ENCODE assay signal across 9 mouse cellular contexts in the genomic region with DNA sequence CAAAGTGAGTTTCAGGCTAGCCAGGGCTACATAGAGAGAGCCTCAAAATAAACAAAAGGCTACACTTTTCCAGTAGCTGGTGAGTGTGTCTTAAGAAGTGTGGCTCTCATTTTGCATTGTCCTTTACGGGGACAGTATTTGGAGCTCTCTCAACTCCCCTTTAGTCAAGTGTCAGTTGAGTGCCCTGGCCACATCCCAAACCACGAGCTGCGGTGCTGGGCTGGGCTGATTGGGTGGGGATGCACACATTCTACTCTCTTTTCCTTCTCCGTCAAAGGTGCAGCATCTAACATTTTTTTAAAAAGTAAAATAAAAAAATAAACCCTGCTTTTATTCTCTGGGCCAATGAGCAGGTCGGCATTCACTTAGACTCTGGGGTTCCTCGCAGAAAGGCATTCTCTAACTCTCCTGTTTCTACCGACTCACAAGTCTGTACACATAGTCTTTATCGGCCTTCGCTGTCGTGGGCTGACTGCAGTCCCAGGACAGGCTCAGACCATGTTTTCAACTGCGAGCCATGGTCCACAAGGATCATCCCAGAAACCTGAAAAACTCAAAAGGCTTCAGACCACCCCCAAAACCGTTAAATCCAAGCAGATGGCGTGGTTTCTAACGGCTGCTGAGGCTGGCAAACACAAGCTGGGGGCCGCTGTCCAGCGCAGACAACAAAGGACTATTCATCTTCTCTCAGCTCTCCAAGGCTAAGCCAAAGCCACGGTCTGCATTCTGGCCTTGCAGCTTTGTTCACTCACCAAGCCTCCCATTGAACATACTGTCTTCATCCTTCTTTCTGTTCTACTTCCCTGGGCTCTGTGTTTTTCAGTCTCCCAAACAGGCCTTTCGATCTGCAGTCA.
A peak's percentile ranks its signal among the peaks of the same experiment; 100 is the strongest.
DNase-seq lines count a peak whose midpoint lies in the region; ATAC-seq and TF ChIP-seq lines count a peak whose summit lies in the region.
"Had no signal": no experiment of that assay in that cellular context is flagged by ENCODE, and none has a peak within 500 bp of the region (broad histone marks: within the 10 kb centered on the region; RNA-seq: fewer than 3 reads in every experiment).

No protein-coding gene starts in this region.

- peak; percentile 27 for DNase-seq in layer of hippocampus, adult 11-12 months (ENCODE audit: low spot score)
- DNase-seq in layer of hippocampus, postnatal 25 days (ENCODE audit: extremely low spot score in 1 of 2, low spot score in 1 of 2): no peak
- peak; percentile 78 for DNase-seq in embryo, embryonic 10.5 days (ENCODE audit: low spot score)
- DNase-seq in kidney, adult 11 months: no peak
- DNase-seq in heart, adult 2 months: no peak
- DNase-seq in kidney, postnatal 4 days: no peak

- no peaks in the 10 kb centered on the region for H3K36me3 ChIP-seq in hindbrain, embryonic 16.5 days (ENCODE audit: control insufficient read depth, insufficient read depth, low read length)
- H3K36me3 ChIP-seq in myocyte (ENCODE audit: control insufficient read depth, insufficient read depth): no peaks in the 10 kb centered on the region
- no peaks in the 10 kb centered on the region for H3K36me3 ChIP-seq in heart, adult 2 months (ENCODE audit: control insufficient read depth, insufficient read depth, low read length)
- H3K36me3 ChIP-seq: embryonic facial prominence, embryonic 13.5 days had no signal

- H3K4me3 ChIP-seq in hindbrain, embryonic 16.5 days (ENCODE audit: low read length): no peak overlapping the region
- H3K4me3 ChIP-seq in myocyte: no peak overlapping the region
- no peak overlapping the region for H3K4me3 ChIP-seq in heart, adult 2 months
- H3K4me3 ChIP-seq: embryonic facial prominence, embryonic 13.5 days had no signal

- H3K4me1 ChIP-seq in hindbrain, embryonic 16.5 days (ENCODE audit: control insufficient read depth, insufficient read depth, low read depth, low read length): peaks cover 7% of the 10 kb centered on the region
- H3K4me1 ChIP-seq in heart, adult 2 months (ENCODE audit: control insufficient read depth, insufficient read depth, low read length): no peaks in the 10 kb centered on the region

- H3ac ChIP-seq in myocyte (ENCODE audit: control insufficient read depth, insufficient read length): no peak overlapping the region

- ATAC-seq in hindbrain, embryonic 16.5 days: peak; percentile 83

- intact Hi-C loops in heart, adult 2 months (cut with DNase I): loop anchor here (2.0 kb wide), 1 partner anchor 157 kb away; no protein-coding TSS in a partner anchor

- H3K27me3 ChIP-seq in hindbrain, embryonic 16.5 days (replicated peaks; ENCODE audit: control insufficient read depth, insufficient read depth, low read length): no peaks in the 10 kb centered on the region
- no peaks in the 10 kb centered on the region for H3K27me3 ChIP-seq in myocyte (ENCODE audit: control insufficient read depth, insufficient read depth, insufficient read length)
- no peaks in the 10 kb centered on the region for H3K27me3 ChIP-seq in heart, adult 2 months (ENCODE audit: control insufficient read depth, insufficient read depth, low read length)
- H3K27me3 ChIP-seq: embryonic facial prominence, embryonic 13.5 days had no signal

- H3K79me2 ChIP-seq in myocyte (ENCODE audit: control insufficient read depth, insufficient read depth): no peaks in the 10 kb centered on the region
- no peaks in the 10 kb centered on the region for H3K79me2 ChIP-seq in heart, adult 2 months (replicated peaks; ENCODE audit: control insufficient read depth, insufficient read depth, low read length)

- 0 out of 2 replicates have a peak overlapping the region, but pooled peaks have one; percentile 17 for H3K4me2 ChIP-seq in hindbrain, embryonic 16.5 days (ENCODE audit: low read length)
- peak overlapping the region; percentile 34 for H3K4me2 ChIP-seq in myocyte (ENCODE audit: low read depth)
- H3K4me2 ChIP-seq: embryonic facial prominence, embryonic 13.5 days had no signal

- peak overlapping the region; percentile 56 for H3K27ac ChIP-seq in hindbrain, embryonic 16.5 days (ENCODE audit: low read depth, low read length)
- H3K27ac ChIP-seq in heart, adult 2 months: no peak overlapping the region
- H3K27ac ChIP-seq: embryonic facial prominence, embryonic 13.5 days had no signal

- H3K9me3 ChIP-seq in hindbrain, embryonic 16.5 days (ENCODE audit: control insufficient read depth, low read length): no peaks in the 10 kb centered on the region
- H3K9me3 ChIP-seq: embryonic facial prominence, embryonic 13.5 days had no signal

- WGBS in hindbrain, embryonic 16.5 days: 27% methylated on average over 18 of the region's 18 CpGs
- 61% methylated on average over 18 of the region's 18 CpGs for WGBS in heart, adult 2 months

- TF ChIP-seq EP300 in heart, adult 2 months (IDR thresholded peaks at IDR 0.05; ENCODE audit: insufficient read depth, low read depth, low read length): no peak

- TF ChIP-seq CTCF in heart, adult 2 months (IDR thresholded peaks at IDR 0.05): no peak

- H3K9ac ChIP-seq in hindbrain, embryonic 16.5 days (ENCODE audit: low read depth, low read length): 0 out of 2 replicates have a peak overlapping the region, but pooled peaks have one; percentile 27
- no peak overlapping the region for H3K9ac ChIP-seq in heart, adult 2 months (ENCODE audit: low read depth, low read length)
- H3K9ac ChIP-seq: embryonic facial prominence, embryonic 13.5 days had no signal

- no peak for TF ChIP-seq POLR2A in myocyte (IDR thresholded peaks at IDR 0.05; ENCODE audit: insufficient read length, low read depth)
- no peak for TF ChIP-seq POLR2A in heart, adult 2 months (IDR thresholded peaks at IDR 0.05; ENCODE audit: insufficient read depth, low read depth, low read length)

TF ChIP-seq in myocyte, 11 proteins besides CTCF, POLR2A, EP300 and RAD21:
- TF ChIP-seq POLR2AphosphoS2 (IDR thresholded peaks at IDR 0.05; ENCODE audit: insufficient read length, low read depth) (no peak), SRF (IDR thresholded peaks at IDR 0.05; ENCODE audit: control insufficient read depth, insufficient read length, low read depth) (no peak), REST (IDR thresholded peaks at IDR 0.05; ENCODE audit: insufficient read depth, insufficient read length) (peak; percentile 59)

Comparison
In these comparisons a context has a peak if more than half of its experiments do, and no peak if none do; other contexts are left out.
1. DNase-seq: peak in layer of hippocampus, adult 11-12 months (single experiment) and embryo, embryonic 10.5 days (single experiment); none in layer of hippocampus, postnatal 25 days (0 of 2), kidney, adult 11 months (single experiment), heart, adult 2 months (0 of 2) and kidney, postnatal 4 days (0 of 2).